Mouse (Mus musculus): Measurements from ENCODE around the gene Ccn2.

- TF ChIP-seq CTCF (conservative IDR thresholded peaks at IDR 0.05; ENCODE audit: low read length) (no peak), NANOG (IDR thresholded peaks at IDR 0.05; ENCODE audit: borderline replicate concordance, low read length) (no peak)
These were observed 34.0 kb downstream of the Ccn2 start for GRCm38 (mm10) chr10:24629086-24629720.
